Mouse (Mus musculus): ENCODE measurements at regions not wholly inside any gene's neighbourhood (a gene's known extent, or its start where the extent isn't known, plus 50 kb on each side); places are given as distances from the start of the nearest gene placed in this dataset.

- Histone ChIP-seq H3K27ac (ENCODE audit: control insufficient read depth, low read depth, low read length) (no peak overlapping the region), H3K4me3 (ENCODE audit: control insufficient read depth in 1 of 2, insufficient read depth in 1 of 2, low read depth in 2 of 2, low read length in 2 of 2) (no peak overlapping the region), H3K4me1 (ENCODE audit: control insufficient read depth in 1 of 2, insufficient read depth in 2 of 2, low read length in 2 of 2) (no peaks in the 10 kb centered on the region), H3K36me3 (ENCODE audit: control insufficient read depth in 1 of 2, insufficient read depth in 2 of 2, low read length in 2 of 2) (no peaks in the 10 kb centered on the region), H3K9me3 (replicated peaks; ENCODE audit: insufficient read depth, low read length) (no peaks in the 10 kb centered on the region), H3K79me2 (ENCODE audit: control insufficient read depth, insufficient read depth, low read length, poor library complexity) (no peaks in the 10 kb centered on the region), H3K27me3 (ENCODE audit: control insufficient read depth in 1 of 2, insufficient read depth in 2 of 2, low read length in 2 of 2) (no peaks in the 10 kb centered on the region), H3K9ac (ENCODE audit: control insufficient read depth, low read depth, low read length, poor library complexity, severe bottlenecking) (no peak overlapping the region)
- no peak for DNase-seq (ENCODE audit: low read depth, low spot score)
- no peak for TF ChIP-seq ZNF384 (IDR thresholded peaks at IDR 0.05; ENCODE audit: low read depth, low read length)
- TF ChIP-seq USF2 (IDR thresholded peaks at IDR 0.05; ENCODE audit: borderline replicate concordance in 1 of 2, insufficient read depth in 1 of 2, low read depth in 1 of 2, low read length in 2 of 2), result no peak
- no peak for TF ChIP-seq TCF12 (IDR thresholded peaks at IDR 0.05; ENCODE audit: low read depth, low read length)
- no peak for TF ChIP-seq CHD2 (IDR thresholded peaks at IDR 0.05; ENCODE audit: low read length)
- TF ChIP-seq JUND (IDR thresholded peaks at IDR 0.05; ENCODE audit: low read depth, low read length), result no peak
- no peak for TF ChIP-seq MAZ (IDR thresholded peaks at IDR 0.05; ENCODE audit: low read depth, low read length)
- no peak for TF ChIP-seq RAD21 (IDR thresholded peaks at IDR 0.05; ENCODE audit: low read depth, low read length)
- no peak for TF ChIP-seq MXI1 (IDR thresholded peaks at IDR 0.05; ENCODE audit: low read depth, low read length)
- no peak for TF ChIP-seq ZMIZ1 (IDR thresholded peaks at IDR 0.05; ENCODE audit: low read depth, low read length)
- TF ChIP-seq MEF2A (IDR thresholded peaks at IDR 0.05; ENCODE audit: extremely low read depth, insufficient replicate concordance, low read depth, low read length, poor library complexity, severe bottlenecking), result no peak
- no peak for TF ChIP-seq BHLHE40 (IDR thresholded peaks at IDR 0.05; ENCODE audit: borderline replicate concordance, low read depth, low read length)
- no peak for TF ChIP-seq E2F4 (IDR thresholded peaks at IDR 0.05; ENCODE audit: borderline replicate concordance, low read depth, low read length)
- TF ChIP-seq ZKSCAN1 (IDR thresholded peaks at IDR 0.05; ENCODE audit: low read depth, low read length), result no peak
- TF ChIP-seq NRF1 (IDR thresholded peaks at IDR 0.05; ENCODE audit: insufficient read depth, low read depth, low read length, poor library complexity, severe bottlenecking), result no peak
- no peak for TF ChIP-seq CTCF (IDR thresholded peaks at IDR 0.05 in 2 of 3, conservative IDR thresholded peaks at IDR 0.05 in 1 of 3; ENCODE audit: control insufficient read depth in 1 of 3, insufficient read depth in 1 of 3, low read depth in 2 of 3, low read length in 3 of 3, poor library complexity in 1 of 3, severe bottlenecking in 1 of 3)
- no peak for TF ChIP-seq KAT2A (conservative IDR thresholded peaks at IDR 0.05; ENCODE audit: low read depth, low read length)
- no peak for TF ChIP-seq NELFE (IDR thresholded peaks at IDR 0.05; ENCODE audit: low read depth, low read length)
- no peak for TF ChIP-seq GATA1 (IDR thresholded peaks at IDR 0.05; ENCODE audit: low read depth, low read length)
Measured at GRCm38 (mm10) chr4:153017816-153018137, 464.8 kb downstream of the Ajap1 start.

- Histone ChIP-seq H3K27ac (ENCODE audit: control insufficient read depth, low read depth, low read length) (no peak overlapping the region), H3K9ac (ENCODE audit: control insufficient read depth, low read depth, low read length, poor library complexity, severe bottlenecking) (no peak overlapping the region), H3K79me2 (ENCODE audit: control insufficient read depth, insufficient read depth, low read length, poor library complexity) (no peaks in the 10 kb centered on the region), H3K27me3 (ENCODE audit: control insufficient read depth in 1 of 2, insufficient read depth in 2 of 2, low read length in 2 of 2) (no peaks in the 10 kb centered on the region), H3K9me3 (replicated peaks; ENCODE audit: insufficient read depth, low read length) (no peaks in the 10 kb centered on the region), H3K36me3 (ENCODE audit: control insufficient read depth in 1 of 2, insufficient read depth in 2 of 2, low read length in 2 of 2) (no peaks in the 10 kb centered on the region), H3K4me3 (ENCODE audit: control insufficient read depth in 1 of 2, insufficient read depth in 1 of 2, low read depth in 2 of 2, low read length in 2 of 2) (no peak overlapping the region), H3K4me1 (ENCODE audit: control insufficient read depth in 1 of 2, insufficient read depth in 2 of 2, low read length in 2 of 2) (no peaks in the 10 kb centered on the region)
- TF ChIP-seq ZNF384 (IDR thresholded peaks at IDR 0.05; ENCODE audit: low read depth, low read length) (no peak), SMC3 (IDR thresholded peaks at IDR 0.05; ENCODE audit: low read depth, low read length) (no peak), ETS1 (IDR thresholded peaks at IDR 0.05; ENCODE audit: low read depth, low read length) (no peak), MYC (IDR thresholded peaks at IDR 0.05; ENCODE audit: low read depth, low read length) (no peak), TBP (IDR thresholded peaks at IDR 0.05; ENCODE audit: low read depth, low read length) (no peak), TAL1 (IDR thresholded peaks at IDR 0.05; ENCODE audit: low read length) (no peak), NRF1 (IDR thresholded peaks at IDR 0.05; ENCODE audit: insufficient read depth, low read depth, low read length, poor library complexity, severe bottlenecking) (no peak), MXI1 (IDR thresholded peaks at IDR 0.05; ENCODE audit: low read depth, low read length) (no peak), HCFC1 (IDR thresholded peaks at IDR 0.05; ENCODE audit: low read depth, low read length) (no peak), MAFK (IDR thresholded peaks at IDR 0.05; ENCODE audit: borderline replicate concordance, low read depth, low read length) (no peak), SIN3A (IDR thresholded peaks at IDR 0.05; ENCODE audit: low read length) (no peak), MAX (IDR thresholded peaks at IDR 0.05; ENCODE audit: low read length) (no peak), KAT2A (conservative IDR thresholded peaks at IDR 0.05; ENCODE audit: low read depth, low read length) (no peak), ZC3H11A (IDR thresholded peaks at IDR 0.05; ENCODE audit: low read depth, low read length) (no peak), BHLHE40 (IDR thresholded peaks at IDR 0.05; ENCODE audit: borderline replicate concordance, low read depth, low read length) (no peak)
- no peak for DNase-seq (ENCODE audit: low read depth, low spot score)
Measured at GRCm38 (mm10) chr4:153003338-153003737, 479.3 kb downstream of the Ajap1 start.
